Mouse (Mus musculus) thymus, adult 18-20 months (tissue): Measurements from ENCODE around the gene Cdc20.

Experiments used
- DNase-seq, 2 experiments: peaks; one replicate each; pipeline ENCODE4 v3.0.0; 2022; ENCODE audit warnings: mixed read lengths in 2 of 2

Gene Cdc20

DNA sequence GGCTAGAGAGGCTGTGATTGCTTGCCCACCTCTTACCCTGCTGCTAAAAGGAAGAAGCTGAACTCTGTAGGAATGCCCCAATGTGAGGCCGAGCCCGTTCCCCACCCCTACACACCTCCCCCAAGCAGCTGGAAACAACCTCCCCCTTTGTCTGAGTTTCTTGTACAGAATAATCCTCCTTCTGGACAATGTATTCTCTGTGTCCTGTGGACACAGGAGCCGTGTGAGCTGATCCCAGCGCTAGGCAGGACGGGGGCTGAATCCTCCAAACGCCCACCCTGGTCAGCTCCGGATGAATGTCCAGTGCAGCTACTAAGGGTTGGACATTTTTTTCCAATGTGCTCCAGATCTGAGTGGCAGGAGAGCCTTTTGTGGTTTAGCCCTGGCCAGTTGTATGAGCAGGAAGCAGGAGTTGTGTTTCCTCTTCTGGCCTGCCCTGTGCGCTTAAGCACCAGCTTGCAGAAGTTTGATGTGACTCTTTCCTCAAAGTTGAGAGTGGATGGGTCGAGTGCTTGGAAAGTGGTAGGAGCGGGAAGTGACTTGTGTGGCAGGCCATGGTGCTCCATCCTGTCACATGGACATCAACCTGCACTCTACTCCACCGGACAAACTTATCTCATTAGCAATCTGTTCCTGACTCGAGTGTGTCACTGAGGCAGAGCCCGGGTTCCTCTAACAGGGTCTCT, 19.9 kb downstream of the Cdc20 start:
- DNase-seq = no peak

GRCm38 (mm10) chr4:118416329-118416728, 20.8 kb downstream of the Cdc20 start:
- DNase-seq = no peak

GRCm38 (mm10) chr4:118415779-118416178, 21.4 kb downstream of the Cdc20 start:
- DNase-seq = no peak

DNA sequence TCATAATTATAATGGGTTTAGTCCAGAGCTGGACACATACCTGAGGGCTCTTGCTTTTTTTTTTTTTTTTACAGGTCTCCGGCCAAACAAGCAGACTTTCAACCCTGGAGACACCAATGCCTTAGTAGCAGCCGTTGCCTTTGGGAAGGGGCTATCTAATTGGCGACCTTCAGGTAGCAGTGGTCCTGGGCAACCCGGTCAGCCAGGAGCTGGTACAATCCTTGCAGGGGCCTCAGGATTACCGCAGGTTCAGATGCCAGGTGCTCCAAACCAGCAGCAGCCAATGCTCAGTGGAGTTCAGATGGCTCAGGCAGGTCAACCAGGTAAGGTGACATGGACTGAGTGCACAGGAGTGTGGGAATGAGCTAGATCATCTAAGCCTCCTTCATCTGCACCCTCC, 23.6 kb downstream of the Cdc20 start:
- no peak for DNase-seq

DNA sequence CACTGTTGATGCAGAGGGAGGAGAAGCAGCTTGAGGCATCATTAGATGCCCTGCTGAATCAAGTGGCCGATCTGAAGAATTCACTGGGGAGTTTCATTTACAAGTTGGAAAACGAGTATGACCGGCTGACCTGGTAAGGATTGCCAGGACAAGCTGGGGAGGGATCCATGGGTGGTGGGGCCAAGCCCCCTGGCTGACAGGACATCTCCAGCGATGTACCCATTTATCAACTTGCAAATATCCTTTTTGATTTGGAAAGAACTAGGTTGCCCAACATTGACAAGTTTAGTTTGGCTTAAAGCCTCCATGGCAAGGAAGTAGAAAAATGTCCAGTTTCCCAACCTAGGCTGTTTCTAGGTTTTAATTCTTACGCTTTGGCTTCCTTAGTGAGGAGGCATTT, 26.3 kb downstream of the Cdc20 start:
- DNase-seq = no peak

- DNase-seq = peak; percentile 83 to 89
Measured at GRCm38 (mm10) chr4:118409142-118409900, 27.8 kb downstream of the Cdc20 start, which contains the start of the genes Szt2 and Med8. TSS of gene Szt2 (minus strand) at chr4:118409273. TSS of gene Med8 (plus strand) at chr4:118409337.

DNA sequence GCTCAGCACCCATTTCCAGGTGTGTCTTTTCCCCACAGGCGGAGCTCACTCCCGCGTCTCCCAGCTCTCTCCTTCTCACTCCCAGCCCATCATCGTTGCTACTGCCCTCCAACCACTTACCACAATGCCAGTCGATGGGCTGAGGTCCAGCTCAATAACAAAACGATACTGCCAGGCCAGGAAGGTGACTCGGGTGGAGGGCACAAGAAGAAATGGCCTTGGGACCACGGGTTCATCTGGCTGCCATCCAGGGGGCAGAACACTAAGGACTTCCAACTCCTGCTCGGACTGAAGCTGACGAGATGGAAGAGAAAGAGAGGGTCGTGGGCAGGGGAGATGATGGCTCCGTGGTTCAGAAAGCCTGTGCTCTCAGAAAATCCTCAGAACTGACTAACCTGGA, 34.5 kb downstream of the Cdc20 start:
- no peak for DNase-seq

DNA sequence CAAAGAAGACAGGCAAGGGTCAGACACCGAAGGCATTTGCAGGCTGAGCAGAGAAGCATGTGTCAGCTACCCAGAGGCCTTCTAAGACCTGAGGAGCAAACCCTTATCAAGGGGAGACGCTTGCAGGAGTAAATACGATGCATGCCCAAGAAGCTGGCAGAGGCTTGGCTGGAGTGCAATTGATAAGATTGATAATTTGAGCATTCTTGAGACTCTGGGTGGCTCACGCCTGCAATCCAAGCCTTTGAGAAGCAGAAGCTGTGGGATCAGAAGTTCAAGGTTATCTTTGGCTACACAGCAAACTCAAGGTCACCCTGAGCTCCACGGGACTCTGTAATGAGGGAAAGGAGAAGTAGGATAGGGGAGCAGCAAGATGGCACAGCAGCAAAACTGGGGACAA, 35.2 kb downstream of the Cdc20 start:
- no peak for DNase-seq

GRCm38 (mm10) chr4:118401421-118401820, 35.7 kb downstream of the Cdc20 start:
- no peak for DNase-seq

DNA sequence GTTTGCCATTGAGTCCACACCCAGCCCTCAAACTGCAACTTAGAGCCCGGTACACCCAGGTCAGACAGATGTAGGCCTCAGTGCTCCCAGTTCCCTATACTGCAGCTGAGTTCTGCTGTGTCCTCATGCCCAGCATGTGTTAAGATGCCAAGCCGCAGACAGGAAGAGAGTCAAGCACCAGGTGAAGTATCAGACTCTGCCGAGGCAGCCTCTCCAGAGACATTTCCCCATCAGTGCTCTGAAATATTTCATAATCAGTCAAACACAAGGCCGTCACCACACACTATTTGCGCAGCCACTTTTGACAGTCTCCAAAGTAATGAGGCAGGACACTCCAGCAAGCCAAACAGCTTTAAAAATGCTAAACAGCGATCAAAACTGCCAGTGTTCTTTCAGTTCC, 38.8 kb downstream of the Cdc20 start:
- no peak for DNase-seq

DNA sequence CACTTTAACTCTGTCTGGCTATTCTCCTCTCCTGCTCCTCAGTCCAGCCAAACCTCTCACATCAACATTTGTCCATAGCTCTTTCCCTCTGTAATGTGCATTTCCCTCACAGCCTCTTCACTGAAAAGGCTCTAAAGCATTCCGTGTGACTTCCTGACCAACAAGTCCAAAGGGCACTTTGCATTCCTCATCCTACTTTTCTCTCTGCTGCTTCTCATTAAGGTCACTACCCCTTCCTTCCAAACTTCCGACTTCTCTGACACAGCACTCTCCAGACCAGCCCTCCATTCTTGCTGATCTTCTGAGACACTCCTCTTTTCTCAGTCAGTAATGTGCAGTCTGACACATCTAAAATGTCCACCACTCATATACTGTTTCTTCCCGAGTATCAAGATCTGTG, 40.7 kb downstream of the Cdc20 start:
- no peak for DNase-seq

DNA sequence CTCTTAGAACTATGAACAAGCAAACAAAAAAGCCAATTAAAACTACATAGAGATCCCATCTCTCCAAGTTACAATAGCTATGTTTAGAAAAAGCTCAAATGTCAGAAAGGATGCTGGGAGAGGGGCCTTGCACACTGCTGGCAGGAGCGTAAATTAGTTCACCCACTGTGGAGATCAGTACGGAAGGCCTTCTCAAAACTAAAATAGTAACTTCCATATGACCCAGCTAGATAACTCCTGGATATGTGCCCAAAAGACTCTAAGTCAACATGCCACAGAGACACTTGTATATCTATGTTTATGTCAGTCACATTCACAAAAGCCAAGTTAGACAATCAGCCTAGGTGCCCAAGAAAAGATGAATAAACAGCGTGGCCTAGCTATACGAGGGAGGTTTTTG, 41.9 kb downstream of the Cdc20 start:
- no peak for DNase-seq

GRCm38 (mm10) chr4:118394505-118394904, 42.6 kb downstream of the Cdc20 start:
- no peak for DNase-seq

DNA sequence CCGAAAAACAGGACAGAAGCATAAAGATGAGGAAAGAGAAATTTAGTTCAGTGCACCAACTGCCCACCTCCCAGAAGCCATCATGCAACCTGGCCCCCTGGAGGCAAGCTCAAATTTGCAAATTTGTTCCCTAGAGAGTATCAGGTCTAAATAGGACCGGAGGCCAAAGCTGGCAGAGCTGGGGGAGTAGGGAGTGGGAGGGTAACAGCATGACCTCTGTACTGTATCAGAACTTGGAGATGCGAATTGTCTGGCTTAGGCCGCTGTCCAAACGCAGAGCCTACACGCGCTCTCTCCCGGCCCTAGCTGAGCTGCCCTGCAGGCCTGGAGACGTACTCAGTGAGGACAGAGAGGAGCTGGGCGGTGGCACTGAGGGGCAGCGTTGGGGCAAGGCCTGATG, 47.0 kb downstream of the Cdc20 start:
- DNase-seq = no peak

GRCm38 (mm10) chr4:118387316-118387715, 49.8 kb downstream of the Cdc20 start:
- DNase-seq = no peak

GRCm38 (mm10) chr4:118383271-118383670, 53.9 kb downstream of the Cdc20 start:
- no peak for DNase-seq
